Mouse (Mus musculus): ENCODE data around the gene Abcc10.

GRCm38 (mm10) chr17:46277586-46277985 lies 50.6 kb downstream of the Abcc10 start:
- TF ChIP-seq CTCF (conservative IDR thresholded peaks at IDR 0.05; ENCODE audit: low read length): no peak
- no peak for TF ChIP-seq POU5F1 (IDR thresholded peaks at IDR 0.05; ENCODE audit: borderline replicate concordance, low read length)
